Mouse (Mus musculus) midbrain, embryonic 13.5 days (tissue): ENCODE data around the gene Sgip1. TPM values are rescaled to one million over a fixed set of nuclear protein-coding genes. Genes with fewer than 3 reads are reported as not detected.

ENCODE experiments used
- ATAC-seq: fragments of 200-750 bp; cut with Nextera tagmentation; 2 replicates; pipeline ENCODE4 v1.8.0; 2017; ENCODE audit warnings: mild to moderate bottlenecking, moderate TSS enrichment, moderate library complexity
- H3K27ac ChIP-seq: fragments of 300-500 bp; sonication (generic); 2 replicates; pipeline ENCODE4 v1.5.1; 2015; ENCODE audit warnings: inconsistent platforms, mild to moderate bottlenecking, moderate library complexity
- H3K27me3 ChIP-seq: fragments of 300-500 bp; sonication (generic); 2 replicates; pipeline ENCODE4 v1.6.1; 2015; ENCODE audit warnings: mild to moderate bottlenecking, inconsistent platforms
- H3K36me3 ChIP-seq: fragments of 300-500 bp; sonication (generic); 2 replicates; pipeline ENCODE4 v1.6.1; 2015; ENCODE audit warnings: mild to moderate bottlenecking, inconsistent platforms
- H3K4me1 ChIP-seq: fragments of 300-500 bp; sonication (generic); replicated peaks from 2 replicates; pipeline ENCODE4 v1.6.1; 2015; ENCODE audit warnings: inconsistent platforms
- H3K4me2 ChIP-seq: fragments of 300-500 bp; sonication (generic); replicated peaks from 2 replicates; pipeline ENCODE4 v1.6.1; 2015; ENCODE audit warnings: moderate library complexity, mild to moderate bottlenecking, inconsistent platforms
- H3K4me3 ChIP-seq: fragments of 300-500 bp; sonication (generic); replicated peaks from 2 replicates; pipeline ENCODE4 v1.5.1; 2015; ENCODE audit warnings: mild to moderate bottlenecking, inconsistent platforms
- H3K9ac ChIP-seq: fragments of 300-500 bp; sonication (generic); replicated peaks from 2 replicates; pipeline ENCODE4 v1.6.1; 2015; ENCODE audit warnings: mild to moderate bottlenecking, inconsistent platforms
- H3K9me3 ChIP-seq: fragments of 300-500 bp; sonication (generic); 2 replicates; pipeline ENCODE4 v1.6.1; 2016; ENCODE audit warnings: mild to moderate bottlenecking, inconsistent platforms
- WGBS: fragments of 180-500 bp; shearing (Covaris S2); methylation state at CpG from one replicate; pipeline ENCODE4 v1.1.7; 2015; 5-methylcytosine and 5-hydroxymethylcytosine counted together
- polyA plus RNA-seq: library from polyadenylated mRNA; unstranded; fragments of >200 nt; fragmentation: Nextera tagmentation; extraction: Ambion mirVana; gene quantifications from 2 replicates; pipeline ENCODE4 v1.2.1, GENCODE M21; 2015

The Sgip1 gene
- polyA plus RNA-seq, 1 experiment from 2014 or later, result 61.8 TPM

- no peak overlapping the region for H3K9ac ChIP-seq
- no peak overlapping the region for H3K4me3 ChIP-seq
- no peaks in the 10 kb centered on the region for H3K9me3 ChIP-seq
- no peak for ATAC-seq
- H3K4me1 ChIP-seq, result 0 out of 2 replicates have a peak, but pooled peaks cover 8% of the 10 kb centered on the region
- WGBS, result 76% methylated on average over 4 of the region's 4 CpGs
- H3K27me3 ChIP-seq, result no peaks in the 10 kb centered on the region
- no peak overlapping the region for H3K27ac ChIP-seq
- H3K36me3 ChIP-seq, result no peaks in the 10 kb centered on the region
- no peak overlapping the region for H3K4me2 ChIP-seq
These were observed 80.7 kb downstream of the Sgip1 start for GRCm38 (mm10) chr4:102821786-102822185.

- Histone ChIP-seq H3K4me1 (0 out of 2 replicates have a peak, but pooled peaks cover 8% of the 10 kb centered on the region), H3K27ac (no peak overlapping the region), H3K36me3 (no peaks in the 10 kb centered on the region), H3K9me3 (no peaks in the 10 kb centered on the region), H3K4me3 (no peak overlapping the region), H3K9ac (no peak overlapping the region), H3K4me2 (no peak overlapping the region), H3K27me3 (no peaks in the 10 kb centered on the region)
- 65% methylated on average over 2 of the region's 2 CpGs for WGBS
- ATAC-seq, result no peak
These were observed 83.4 kb downstream of the Sgip1 start for GRCm38 (mm10) chr4:102824494-102824893.

DNA sequence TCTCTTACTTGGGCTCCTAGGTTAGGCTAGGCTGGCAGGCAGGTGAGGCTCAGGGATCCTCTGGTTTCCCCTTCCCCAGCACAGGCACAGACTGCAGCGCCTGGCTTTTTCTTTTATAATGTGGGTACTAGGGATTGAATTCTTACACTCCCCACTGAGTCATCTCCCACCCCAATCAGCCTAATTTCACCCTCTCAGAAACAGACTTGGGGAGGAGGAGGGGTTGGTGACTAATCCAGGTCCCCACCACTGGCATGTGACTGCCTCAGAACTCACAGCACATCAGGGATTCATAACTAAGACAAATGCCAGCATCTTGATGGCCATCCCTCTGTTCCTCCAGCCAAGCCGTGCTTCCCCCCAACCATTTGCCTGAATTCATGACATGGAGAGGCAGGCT, 85.1 kb downstream of the Sgip1 start:
- Histone ChIP-seq H3K4me2 (no peak overlapping the region), H3K9me3 (no peaks in the 10 kb centered on the region), H3K36me3 (no peaks in the 10 kb centered on the region), H3K4me1 (0 out of 2 replicates have a peak, but pooled peaks cover 8% of the 10 kb centered on the region), H3K27ac (no peak overlapping the region), H3K4me3 (no peak overlapping the region), H3K9ac (no peak overlapping the region), H3K27me3 (no peaks in the 10 kb centered on the region)
- WGBS, result 89% methylated on average over 2 of the region's 2 CpGs
- no peak for ATAC-seq

DNA sequence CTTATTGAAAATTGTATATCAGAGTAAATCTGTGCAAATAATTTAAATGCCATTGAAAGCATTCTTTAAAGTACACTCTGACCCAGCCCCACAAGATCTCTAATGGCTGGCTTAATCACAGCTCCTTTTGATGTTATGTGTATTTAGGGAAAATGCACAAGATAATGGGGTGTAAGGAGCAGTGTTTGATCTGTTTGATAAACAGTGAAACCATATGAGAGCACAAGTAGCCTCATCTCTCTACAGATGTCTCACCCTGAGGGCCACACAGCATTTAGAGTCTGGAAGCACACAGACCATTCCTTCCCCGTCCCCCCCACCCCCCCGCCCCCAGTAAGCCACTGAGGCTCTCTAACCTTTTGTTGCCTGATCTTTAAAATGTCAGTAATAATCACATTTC, 87.4 kb downstream of the Sgip1 start:
- no peak for ATAC-seq
- H3K4me3 ChIP-seq, result no peak overlapping the region
- H3K4me1 ChIP-seq, result no peaks in the 10 kb centered on the region
- no peaks in the 10 kb centered on the region for H3K27me3 ChIP-seq
- WGBS, result 77% methylated on average over 2 of the region's 2 CpGs
- H3K36me3 ChIP-seq, result no peaks in the 10 kb centered on the region
- no peaks in the 10 kb centered on the region for H3K9me3 ChIP-seq
- H3K9ac ChIP-seq, result no peak overlapping the region
- no peak overlapping the region for H3K27ac ChIP-seq
- H3K4me2 ChIP-seq, result no peak overlapping the region

DNA sequence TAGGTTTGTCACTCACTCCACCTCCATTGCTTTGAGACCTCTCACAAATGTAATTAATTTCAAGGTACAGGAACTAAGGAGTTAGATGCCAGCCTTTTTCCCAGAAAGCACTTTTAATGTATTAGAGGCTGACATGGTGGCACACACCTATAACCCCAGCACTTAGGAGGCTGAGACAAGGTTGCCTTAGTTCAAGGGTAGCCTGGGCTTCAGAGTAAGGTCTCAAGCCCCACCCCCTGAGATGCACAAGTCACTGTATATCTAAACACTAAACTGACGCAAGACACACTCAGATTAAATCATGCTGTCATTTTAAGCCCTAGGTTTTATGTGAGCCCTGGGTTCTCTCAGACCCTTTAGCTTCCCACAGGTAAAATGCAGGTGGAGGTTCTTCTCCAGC, 92.1 kb downstream of the Sgip1 start:
- H3K27ac ChIP-seq, result no peak overlapping the region
- no peaks in the 10 kb centered on the region for H3K27me3 ChIP-seq
- no peaks in the 10 kb centered on the region for H3K9me3 ChIP-seq
- H3K4me1 ChIP-seq, result no peaks in the 10 kb centered on the region
- no peak overlapping the region for H3K9ac ChIP-seq
- WGBS, result 82% methylated on average over 1 of the region's 1 CpGs
- H3K36me3 ChIP-seq, result no peaks in the 10 kb centered on the region
- H3K4me2 ChIP-seq, result no peak overlapping the region
- no peak for ATAC-seq
- no peak overlapping the region for H3K4me3 ChIP-seq

DNA sequence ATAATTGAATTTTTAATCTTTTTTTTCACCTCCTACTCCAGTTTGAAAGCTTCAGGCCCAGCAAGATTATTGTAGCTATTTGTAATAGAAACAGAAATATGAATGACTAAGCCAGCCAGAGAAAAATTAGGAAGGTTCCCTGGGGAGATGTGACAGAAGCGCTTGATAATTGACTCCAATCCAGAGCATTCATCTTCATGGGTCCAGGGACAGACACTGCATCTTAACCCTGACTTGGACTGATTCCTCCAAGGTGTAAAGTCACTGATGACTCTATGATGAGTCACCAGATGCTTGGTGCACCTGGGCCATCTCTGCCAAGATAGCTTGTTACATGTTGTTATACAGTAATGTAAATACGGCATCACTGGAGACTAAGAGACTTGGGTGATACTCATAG, 92.6 kb downstream of the Sgip1 start:
- ATAC-seq, result no peak
- no peaks in the 10 kb centered on the region for H3K9me3 ChIP-seq
- H3K4me2 ChIP-seq, result no peak overlapping the region

DNA sequence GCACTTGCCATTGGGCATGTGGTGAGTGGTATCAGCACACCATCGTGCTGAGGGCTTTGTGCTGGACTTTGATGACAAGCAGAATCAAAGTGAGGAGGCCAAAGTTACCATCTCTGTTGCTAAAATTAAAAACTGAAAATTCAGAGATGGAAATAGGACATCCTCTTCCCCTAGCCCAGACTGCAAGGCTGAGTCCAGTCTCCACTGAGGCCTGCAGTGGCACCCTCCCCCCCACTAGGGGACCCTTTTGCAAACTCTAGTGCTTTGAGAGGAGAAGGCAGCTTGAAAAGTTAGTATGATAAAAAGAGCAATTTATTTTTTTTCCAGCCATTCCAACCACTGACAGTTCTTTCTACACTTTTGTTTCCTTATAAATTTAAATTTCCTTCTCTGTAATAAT, 93.6 kb downstream of the Sgip1 start:
- H3K4me1 ChIP-seq, result no peaks in the 10 kb centered on the region
- no peaks in the 10 kb centered on the region for H3K9me3 ChIP-seq
- no peak overlapping the region for H3K4me2 ChIP-seq
- WGBS, result 71% methylated on average over 1 of the region's 1 CpGs
- H3K27me3 ChIP-seq, result no peaks in the 10 kb centered on the region
- no peak for ATAC-seq
- H3K27ac ChIP-seq, result no peak overlapping the region
- no peak overlapping the region for H3K4me3 ChIP-seq
- H3K36me3 ChIP-seq, result no peaks in the 10 kb centered on the region
- no peak overlapping the region for H3K9ac ChIP-seq

More for the DNA sequence above, 92.6 kb downstream of the Sgip1 start:
- no peak overlapping the region for H3K27ac ChIP-seq
- no peak overlapping the region for H3K9ac ChIP-seq
- no peaks in the 10 kb centered on the region for H3K4me1 ChIP-seq
- H3K27me3 ChIP-seq, result no peaks in the 10 kb centered on the region
- no peak overlapping the region for H3K4me3 ChIP-seq
- 80% methylated on average over 2 of the region's 2 CpGs for WGBS
- H3K36me3 ChIP-seq, result no peaks in the 10 kb centered on the region

GRCm38 (mm10) chr4:102840062-102840798, 99.1 kb downstream of the Sgip1 start:
- no peak overlapping the region for H3K4me3 ChIP-seq
- H3K9ac ChIP-seq, result no peak overlapping the region
- H3K4me2 ChIP-seq, result no peak overlapping the region
- H3K4me1 ChIP-seq, result peaks cover 18% of the 10 kb centered on the region
- no peak overlapping the region for H3K27ac ChIP-seq
- H3K27me3 ChIP-seq, result no peaks in the 10 kb centered on the region
- no peaks in the 10 kb centered on the region for H3K36me3 ChIP-seq
- H3K9me3 ChIP-seq, result no peaks in the 10 kb centered on the region
- no peak for ATAC-seq
- WGBS, result 80% methylated on average over 7 of the region's 7 CpGs

DNA sequence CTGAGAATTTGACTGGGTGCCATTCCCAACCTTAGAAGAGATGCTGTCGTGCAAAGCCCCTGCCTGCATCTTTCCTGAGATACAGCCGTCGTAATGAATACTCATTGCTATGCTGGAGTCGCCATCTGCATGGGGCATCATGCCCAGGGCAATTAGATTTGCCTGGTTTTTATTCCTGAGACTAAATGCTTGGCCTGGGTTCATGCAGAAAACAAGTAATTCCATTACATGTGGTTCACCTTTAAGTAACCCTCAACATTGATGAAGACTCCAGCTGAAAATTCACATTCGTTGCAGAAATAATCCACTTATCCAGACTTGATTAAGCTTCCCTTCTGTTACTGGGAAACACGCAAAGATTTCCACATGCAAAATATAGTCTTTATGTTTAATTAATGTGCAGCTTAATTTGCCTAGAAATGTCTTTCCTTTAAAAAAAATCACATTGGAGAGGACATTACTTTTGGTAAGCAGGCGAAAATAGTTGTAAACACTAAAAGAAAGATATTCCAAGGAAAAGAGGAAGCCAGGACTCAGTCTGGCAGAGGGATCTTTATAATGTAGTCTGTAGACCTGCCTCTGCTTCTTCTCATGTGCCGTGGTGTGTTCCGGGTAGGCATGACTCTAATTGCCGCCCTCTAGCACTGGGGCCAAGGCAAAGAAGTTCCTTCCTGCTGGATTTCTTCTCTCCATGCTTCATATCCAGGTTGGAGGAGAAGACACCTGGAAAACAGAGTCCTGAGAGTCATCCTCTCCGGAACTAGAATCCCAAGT, 100.0 kb downstream of the Sgip1 start:
- ATAC-seq, result peak; percentile 48; the same call in 1 of the 2 replicates
- Histone ChIP-seq H3K4me3 (no peak overlapping the region), H3K27ac (no peak overlapping the region), H3K36me3 (no peaks in the 10 kb centered on the region), H3K4me1 (peaks cover 18% of the 10 kb centered on the region), H3K4me2 (no peak overlapping the region), H3K9me3 (no peaks in the 10 kb centered on the region), H3K27me3 (no peaks in the 10 kb centered on the region), H3K9ac (no peak overlapping the region)
- 66% methylated on average over 11 of the region's 11 CpGs for WGBS

DNA sequence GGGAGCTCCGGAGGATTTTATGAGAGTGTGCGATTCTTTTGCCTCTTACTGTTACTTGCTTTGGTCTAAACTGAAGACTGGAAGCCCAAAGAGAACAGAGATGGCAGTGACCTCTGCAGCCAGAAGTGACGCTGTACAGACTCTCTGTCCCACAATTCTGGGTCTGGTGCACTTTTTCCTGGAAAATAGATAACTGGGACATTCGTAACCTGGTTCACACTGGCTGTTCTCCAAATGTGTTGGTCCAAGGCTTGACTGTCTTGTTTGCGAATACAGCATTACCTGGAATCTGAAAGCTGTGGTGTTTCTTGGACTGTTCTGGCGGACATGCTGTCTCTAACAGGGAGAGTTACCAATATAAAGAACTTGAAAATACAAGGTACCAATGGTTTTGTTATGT, 109.4 kb downstream of the Sgip1 start:
- H3K27ac ChIP-seq, result no peak overlapping the region
- WGBS, result 92% methylated on average over 6 of the region's 6 CpGs
- H3K4me1 ChIP-seq, result peaks cover 10% of the 10 kb centered on the region
- no peaks in the 10 kb centered on the region for H3K9me3 ChIP-seq
- H3K36me3 ChIP-seq, result no peaks in the 10 kb centered on the region
- H3K9ac ChIP-seq, result no peak overlapping the region
- ATAC-seq, result no peak
- H3K4me2 ChIP-seq, result no peak overlapping the region
- H3K4me3 ChIP-seq, result no peak overlapping the region
- H3K27me3 ChIP-seq, result no peaks in the 10 kb centered on the region

GRCm38 (mm10) chr4:102851161-102851560, 110.1 kb downstream of the Sgip1 start:
- Histone ChIP-seq H3K4me2 (no peak overlapping the region), H3K27ac (no peak overlapping the region), H3K27me3 (no peaks in the 10 kb centered on the region), H3K4me3 (no peak overlapping the region), H3K36me3 (no peaks in the 10 kb centered on the region), H3K4me1 (peaks cover 16% of the 10 kb centered on the region), H3K9me3 (no peaks in the 10 kb centered on the region), H3K9ac (no peak overlapping the region)
- 77% methylated on average over 1 of the region's 1 CpGs for WGBS
- no peak for ATAC-seq

- no peak overlapping the region for H3K9ac ChIP-seq
- H3K4me1 ChIP-seq, result peaks cover 20% of the 10 kb centered on the region
- 73% methylated on average over 3 of the region's 3 CpGs for WGBS
- H3K27ac ChIP-seq, result no peak overlapping the region
- ATAC-seq, result no peak
- no peaks in the 10 kb centered on the region for H3K36me3 ChIP-seq
- H3K4me2 ChIP-seq, result no peak overlapping the region
- no peaks in the 10 kb centered on the region for H3K9me3 ChIP-seq
- no peaks in the 10 kb centered on the region for H3K27me3 ChIP-seq
- H3K4me3 ChIP-seq, result no peak overlapping the region
These were observed 111.2 kb downstream of the Sgip1 start for GRCm38 (mm10) chr4:102852290-102852689.
